Mouse (Mus musculus): ENCODE results near the gene Igf2.

Igf2 gene

DNA sequence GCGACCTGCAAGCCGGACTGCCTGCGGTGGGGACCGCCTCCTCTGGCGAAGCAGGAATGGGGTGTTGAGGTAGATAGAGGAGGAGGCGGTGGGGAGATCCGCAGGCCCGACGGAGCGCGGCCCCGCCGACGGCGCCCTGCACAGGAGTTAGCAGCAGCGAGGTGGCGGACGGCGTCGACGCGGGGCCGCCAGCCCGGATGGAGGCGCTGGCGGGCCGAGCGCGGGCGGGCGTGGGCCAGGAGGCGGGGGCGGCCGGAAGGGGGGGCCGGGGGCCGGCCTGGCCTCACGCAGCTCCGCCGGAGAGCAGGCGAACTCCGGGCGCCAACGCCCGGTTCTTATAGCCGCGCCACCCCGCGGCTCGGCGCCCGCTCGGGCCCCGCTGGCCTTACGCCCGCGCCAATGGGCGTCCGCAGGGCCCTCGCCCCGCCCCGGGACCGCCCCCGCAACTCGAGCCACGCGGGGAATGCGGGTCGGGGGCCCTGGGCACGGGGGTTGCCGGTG is 7.4 kb downstream of the Igf2 start:
- no peak for DNase-seq (ENCODE audit: extremely low spot score, low read depth, low spot score)

GRCm38 (mm10) chr7:142658681-142659180 is 7.9 kb downstream of the Igf2 start:
- DNase-seq (ENCODE audit: extremely low spot score, low read depth, low spot score), result no peak

- no peak for DNase-seq (ENCODE audit: extremely low spot score, low read depth, low spot score)
Measured at GRCm38 (mm10) chr7:142657821-142658614, 8.6 kb downstream of the Igf2 start.

DNA sequence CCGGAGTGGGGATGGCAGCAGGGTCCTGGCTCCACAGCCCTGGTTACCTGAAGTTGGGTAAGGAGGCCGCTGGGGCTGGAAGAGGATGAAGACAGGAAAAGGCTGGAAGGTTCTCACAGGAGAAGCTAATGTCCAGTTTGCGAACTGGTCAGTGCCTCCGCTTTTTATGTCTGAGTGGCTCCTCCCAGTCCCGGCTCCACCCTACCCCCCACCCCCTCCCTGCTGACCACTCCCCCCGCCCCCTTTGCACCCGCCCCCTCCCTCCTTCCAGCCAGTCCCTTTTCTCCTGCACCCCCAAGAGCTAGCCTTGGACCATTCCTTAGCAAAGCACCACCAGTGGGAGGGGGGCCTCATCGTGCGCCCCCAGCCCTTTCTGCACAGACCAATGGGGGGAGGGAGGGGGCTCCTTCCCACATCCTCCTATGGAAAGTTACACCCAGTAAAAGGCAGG is 9.2 kb downstream of the Igf2 start:
- DNase-seq (ENCODE audit: extremely low spot score, low read depth, low spot score), result no peak

GRCm38 (mm10) chr7:142656055-142656454 is 10.6 kb downstream of the Igf2 start:
- no peak for DNase-seq (ENCODE audit: extremely low spot score, low read depth, low spot score)

DNA sequence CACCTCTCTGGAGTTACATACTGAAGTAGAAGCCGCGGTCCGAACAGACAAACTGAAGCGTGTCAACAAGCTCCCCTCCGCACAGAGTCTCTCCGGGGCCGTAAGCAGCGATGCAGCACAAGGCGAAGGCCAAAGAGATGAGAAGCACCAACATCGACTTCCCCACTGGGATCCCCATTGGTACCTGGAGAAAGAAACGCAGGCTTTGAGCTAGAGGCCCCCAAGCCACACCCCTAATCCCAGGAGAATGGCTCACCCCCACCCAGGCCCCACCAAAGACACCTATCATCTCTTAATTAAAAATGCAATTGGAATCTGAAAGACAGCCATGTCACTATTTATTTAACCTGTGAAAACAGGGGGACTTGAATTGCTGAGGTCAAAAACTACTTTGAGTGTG is 11.0 kb downstream of the Igf2 start:
- DNase-seq (ENCODE audit: extremely low spot score, low read depth, low spot score), result no peak

DNA sequence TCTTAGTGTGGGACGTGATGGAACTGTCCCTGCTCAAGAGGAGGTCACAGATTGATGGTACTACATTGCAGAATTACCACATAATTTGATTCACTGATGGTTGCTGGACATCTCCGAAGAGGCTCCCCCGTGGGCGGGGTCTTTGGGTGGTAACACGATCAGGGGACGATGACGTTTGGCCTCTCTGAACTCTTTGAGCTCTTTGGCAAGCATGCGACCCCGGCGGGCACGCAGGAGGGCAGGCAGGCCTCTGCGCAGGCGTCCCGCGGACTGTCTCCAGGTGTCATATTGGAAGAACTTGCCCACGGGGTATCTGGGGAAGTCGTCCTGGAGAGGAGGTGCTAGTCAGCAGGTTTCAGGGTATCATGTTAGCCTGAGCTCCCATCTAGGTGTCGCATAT is 12.9 kb downstream of the Igf2 start:
- DNase-seq (ENCODE audit: extremely low spot score, low read depth, low spot score), result no peak

GRCm38 (mm10) chr7:142646676-142647075 is 19.9 kb downstream of the Igf2 start:
- DNase-seq (ENCODE audit: extremely low spot score, low read depth, low spot score), result no peak

DNA sequence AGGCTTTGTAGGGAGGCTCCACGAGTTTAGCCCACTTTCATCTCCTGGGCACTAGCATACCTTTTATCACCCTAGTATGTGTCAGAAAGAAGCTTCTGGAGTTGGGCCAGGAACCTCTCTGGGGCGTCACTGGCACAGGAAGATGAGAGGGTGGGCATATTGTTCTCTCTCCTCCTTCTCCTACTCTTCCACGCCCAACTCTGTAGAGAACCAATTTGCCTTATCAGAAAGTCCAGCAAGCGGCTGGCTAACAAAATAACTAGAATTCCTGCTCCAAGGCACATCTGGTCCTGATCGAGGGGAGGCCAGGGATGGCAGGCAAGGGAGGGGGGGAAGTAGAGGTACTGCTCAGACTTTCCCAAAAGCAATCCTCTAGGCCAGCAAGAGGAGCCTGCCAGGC is 21.6 kb downstream of the Igf2 start:
- no peak for DNase-seq (ENCODE audit: extremely low spot score, low read depth, low spot score)

- no peak for DNase-seq (ENCODE audit: extremely low spot score, low read depth, low spot score)
Measured at GRCm38 (mm10) chr7:142636178-142636577, 30.4 kb downstream of the Igf2 start.

- DNase-seq (ENCODE audit: extremely low spot score, low read depth, low spot score), result no peak
Measured at GRCm38 (mm10) chr7:142630691-142631090, 35.9 kb downstream of the Igf2 start.

GRCm38 (mm10) chr7:142629806-142630205 is 36.8 kb downstream of the Igf2 start:
- DNase-seq (ENCODE audit: extremely low spot score, low read depth, low spot score), result no peak

GRCm38 (mm10) chr7:142622180-142622579 is 44.4 kb downstream of the Igf2 start:
- DNase-seq (ENCODE audit: extremely low spot score, low read depth, low spot score), result no peak

DNA sequence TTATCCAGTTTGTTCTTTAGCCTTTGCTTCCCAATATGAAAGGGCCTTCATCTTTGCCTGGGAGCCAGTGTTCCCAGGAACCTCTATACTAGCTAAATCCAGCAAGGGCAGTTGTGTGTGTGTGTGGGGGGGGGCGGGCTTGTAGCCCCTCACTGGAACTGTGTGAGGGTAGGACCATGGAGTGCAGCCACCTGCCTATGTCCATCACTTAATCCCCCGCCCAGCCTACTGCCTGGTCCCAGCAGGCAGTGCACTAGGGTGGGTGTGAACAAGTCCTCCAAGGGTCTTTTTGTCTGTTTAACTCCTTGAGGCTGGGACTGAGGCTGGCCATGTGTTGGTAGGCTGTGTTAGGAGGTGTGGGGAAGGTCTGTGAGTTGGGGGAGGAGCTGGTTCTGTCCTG is 53.5 kb downstream of the Igf2 start:
- no peak for DNase-seq (ENCODE audit: extremely low spot score, low read depth, low spot score)

GRCm38 (mm10) chr7:142610627-142611406 is 55.8 kb downstream of the Igf2 start:
- DNase-seq (ENCODE audit: extremely low spot score, low read depth, low spot score), result peak; percentile 61

DNA sequence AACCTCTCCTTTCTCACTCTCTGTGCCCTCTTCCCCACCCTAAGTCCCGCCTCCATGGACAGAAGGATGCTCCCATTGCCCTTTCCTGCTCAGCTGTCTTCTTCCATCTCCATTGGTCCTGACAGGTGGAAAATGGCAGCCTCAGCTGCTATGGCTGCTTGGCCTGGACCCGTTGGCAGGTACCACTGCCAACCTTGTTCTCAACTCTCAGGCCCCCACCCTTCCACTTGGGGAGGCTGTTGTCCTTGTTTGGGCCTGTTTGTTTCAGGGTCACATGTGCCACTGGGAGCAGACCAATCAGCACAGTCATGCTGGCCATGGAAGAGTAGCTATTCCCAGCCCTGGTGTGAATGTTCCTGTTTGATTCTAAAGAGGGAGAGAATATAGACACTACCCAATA is 65.7 kb downstream of the Igf2 start:
- no peak for DNase-seq (ENCODE audit: extremely low spot score, low read depth, low spot score)

Data from hindlimb bud, embryonic 11.5 days (tissue).